Mouse (Mus musculus): Measurements from ENCODE around the gene Rabgef1. TPM values are rescaled to one million over a fixed set of nuclear protein-coding genes. Genes with fewer than 3 reads are reported as not detected.

Gene Rabgef1
- 25.7 and 27.9 TPM in 2 replicates for polyA plus RNA-seq (2014; fragmentation: Nextera tagmentation; extraction: Ambion mirVana)

- ATAC-seq (ENCODE audit: insufficient number of reproducible peaks, insufficient read depth, low FRiP score, low read depth): peak; percentile 93
- no peaks in the 10 kb centered on the region for H3K36me3 ChIP-seq (ENCODE audit: control insufficient read depth, insufficient read depth, low read length)
- WGBS: under 1% methylated on average over 57 of the region's 62 CpGs
- H3K4me2 ChIP-seq (replicated peaks; ENCODE audit: low read depth, low read length): peak within 1 kb of the TSS; percentile 80
- peak within 1 kb of the TSS; percentile 79 for H3K27ac ChIP-seq (ENCODE audit: low read length)
- peak within 1 kb of the TSS; percentile 96 for H3K4me3 ChIP-seq (ENCODE audit: low read depth, low read length)
- peak within 1 kb of the TSS; percentile 82 for H3K9ac ChIP-seq (replicated peaks; ENCODE audit: low read depth, low read length)
- no peaks in the 10 kb centered on the region for H3K9me3 ChIP-seq (ENCODE audit: control insufficient read depth, low read depth, low read length)
- H3K27me3 ChIP-seq (ENCODE audit: control insufficient read depth, insufficient read depth, low read length): no peaks in the 10 kb centered on the region
- peaks cover 12% of the 10 kb centered on the region; the same call in 1 of the 2 replicates for H3K4me1 ChIP-seq (ENCODE audit: control insufficient read depth, insufficient read depth, low read length)
These were observed at the start of gene Rabgef1 for GRCm38 (mm10) chr5:130171423-130171954. Gene Rabgef1, plus strand, starts transcription at chr5:130171798.

GRCm38 (mm10) chr5:130122355-130122754, 49.2 kb upstream of the Rabgef1 start:
- no peak overlapping the region for H3K9ac ChIP-seq (replicated peaks; ENCODE audit: low read depth, low read length)
- H3K4me3 ChIP-seq (ENCODE audit: low read depth, low read length): no peak overlapping the region
- no peak overlapping the region for H3K4me2 ChIP-seq (replicated peaks; ENCODE audit: low read depth, low read length)
- peaks cover 3% of the 10 kb centered on the region; the same call in 1 of the 2 replicates for H3K4me1 ChIP-seq (ENCODE audit: control insufficient read depth, insufficient read depth, low read length)
- H3K9me3 ChIP-seq (ENCODE audit: control insufficient read depth, low read depth, low read length): no peaks in the 10 kb centered on the region
- H3K27ac ChIP-seq (ENCODE audit: low read length): no peak overlapping the region
- no peaks in the 10 kb centered on the region; the same call in 1 of the 2 replicates for H3K36me3 ChIP-seq (ENCODE audit: control insufficient read depth, insufficient read depth, low read length)
- WGBS: 93% methylated on average over 2 of the region's 2 CpGs
- no peaks in the 10 kb centered on the region for H3K27me3 ChIP-seq (ENCODE audit: control insufficient read depth, insufficient read depth, low read length)
- no peak for ATAC-seq (ENCODE audit: insufficient number of reproducible peaks, insufficient read depth, low FRiP score, low read depth)

- no peak overlapping the region for H3K4me2 ChIP-seq (replicated peaks; ENCODE audit: low read depth, low read length)
- H3K9ac ChIP-seq (replicated peaks; ENCODE audit: low read depth, low read length): no peak overlapping the region
- 88% methylated on average over 5 of the region's 5 CpGs for WGBS
- H3K9me3 ChIP-seq (ENCODE audit: control insufficient read depth, low read depth, low read length): no peaks in the 10 kb centered on the region
- no peaks in the 10 kb centered on the region for H3K27me3 ChIP-seq (ENCODE audit: control insufficient read depth, insufficient read depth, low read length)
- no peak overlapping the region for H3K4me3 ChIP-seq (ENCODE audit: low read depth, low read length)
- H3K4me1 ChIP-seq (ENCODE audit: control insufficient read depth, insufficient read depth, low read length): no peaks in the 10 kb centered on the region
- no peak overlapping the region for H3K27ac ChIP-seq (ENCODE audit: low read length)
- no peaks in the 10 kb centered on the region; the same call in 1 of the 2 replicates for H3K36me3 ChIP-seq (ENCODE audit: control insufficient read depth, insufficient read depth, low read length)
- no peak for ATAC-seq (ENCODE audit: insufficient number of reproducible peaks, insufficient read depth, low FRiP score, low read depth)
These were observed 47.3 kb upstream of the Rabgef1 start for GRCm38 (mm10) chr5:130124271-130124670.

- H3K9me3 ChIP-seq (ENCODE audit: control insufficient read depth, low read depth, low read length): no peaks in the 10 kb centered on the region
- H3K4me2 ChIP-seq (replicated peaks; ENCODE audit: low read depth, low read length): no peak overlapping the region
- WGBS: 66% methylated on average over 11 of the region's 11 CpGs
- H3K4me1 ChIP-seq (ENCODE audit: control insufficient read depth, insufficient read depth, low read length): no peaks in the 10 kb centered on the region
- no peak overlapping the region for H3K4me3 ChIP-seq (ENCODE audit: low read depth, low read length)
- peaks cover 2% of the 10 kb centered on the region; the same call in 1 of the 2 replicates for H3K36me3 ChIP-seq (ENCODE audit: control insufficient read depth, insufficient read depth, low read length)
- no peak for ATAC-seq (ENCODE audit: insufficient number of reproducible peaks, insufficient read depth, low FRiP score, low read depth)
- H3K27ac ChIP-seq (ENCODE audit: low read length): no peak overlapping the region
- H3K9ac ChIP-seq (replicated peaks; ENCODE audit: low read depth, low read length): no peak overlapping the region
- no peaks in the 10 kb centered on the region for H3K27me3 ChIP-seq (ENCODE audit: control insufficient read depth, insufficient read depth, low read length)
These were observed 42.7 kb upstream of the Rabgef1 start for GRCm38 (mm10) chr5:130128686-130129523.

GRCm38 (mm10) chr5:130129524-130129793, 42.1 kb upstream of the Rabgef1 start:
- no peaks in the 10 kb centered on the region for H3K4me1 ChIP-seq (ENCODE audit: control insufficient read depth, insufficient read depth, low read length)
- no peak overlapping the region for H3K4me2 ChIP-seq (replicated peaks; ENCODE audit: low read depth, low read length)
- H3K27ac ChIP-seq (ENCODE audit: low read length): no peak overlapping the region
- no peaks in the 10 kb centered on the region for H3K9me3 ChIP-seq (ENCODE audit: control insufficient read depth, low read depth, low read length)
- H3K36me3 ChIP-seq (ENCODE audit: control insufficient read depth, insufficient read depth, low read length): peaks cover 2% of the 10 kb centered on the region; the same call in 1 of the 2 replicates
- H3K27me3 ChIP-seq (ENCODE audit: control insufficient read depth, insufficient read depth, low read length): no peaks in the 10 kb centered on the region
- WGBS: 86% methylated on average over 5 of the region's 5 CpGs
- H3K4me3 ChIP-seq (ENCODE audit: low read depth, low read length): no peak overlapping the region
- no peak for ATAC-seq (ENCODE audit: insufficient number of reproducible peaks, insufficient read depth, low FRiP score, low read depth)
- no peak overlapping the region for H3K9ac ChIP-seq (replicated peaks; ENCODE audit: low read depth, low read length)

GRCm38 (mm10) chr5:130136597-130136996, 35.0 kb upstream of the Rabgef1 start:
- H3K27ac ChIP-seq (ENCODE audit: low read length): no peak overlapping the region
- no peaks in the 10 kb centered on the region for H3K9me3 ChIP-seq (ENCODE audit: control insufficient read depth, low read depth, low read length)
- H3K4me1 ChIP-seq (ENCODE audit: control insufficient read depth, insufficient read depth, low read length): no peaks in the 10 kb centered on the region
- H3K27me3 ChIP-seq (ENCODE audit: control insufficient read depth, insufficient read depth, low read length): no peaks in the 10 kb centered on the region
- peaks cover 2% of the 10 kb centered on the region; the same call in 1 of the 2 replicates for H3K36me3 ChIP-seq (ENCODE audit: control insufficient read depth, insufficient read depth, low read length)
- ATAC-seq (ENCODE audit: insufficient number of reproducible peaks, insufficient read depth, low FRiP score, low read depth): no peak
- no peak overlapping the region for H3K4me2 ChIP-seq (replicated peaks; ENCODE audit: low read depth, low read length)
- WGBS: 91% methylated on average over 13 of the region's 13 CpGs
- no peak overlapping the region for H3K4me3 ChIP-seq (ENCODE audit: low read depth, low read length)
- H3K9ac ChIP-seq (replicated peaks; ENCODE audit: low read depth, low read length): no peak overlapping the region

- H3K27me3 ChIP-seq (ENCODE audit: control insufficient read depth, insufficient read depth, low read length): no peaks in the 10 kb centered on the region
- no peak overlapping the region for H3K27ac ChIP-seq (ENCODE audit: low read length)
- H3K36me3 ChIP-seq (ENCODE audit: control insufficient read depth, insufficient read depth, low read length): no peaks in the 10 kb centered on the region
- H3K9ac ChIP-seq (replicated peaks; ENCODE audit: low read depth, low read length): no peak overlapping the region
- 22% methylated on average over 8 of the region's 8 CpGs for WGBS
- no peak for ATAC-seq (ENCODE audit: insufficient number of reproducible peaks, insufficient read depth, low FRiP score, low read depth)
- H3K9me3 ChIP-seq (ENCODE audit: control insufficient read depth, low read depth, low read length): no peaks in the 10 kb centered on the region
- no peak overlapping the region for H3K4me3 ChIP-seq (ENCODE audit: low read depth, low read length)
- no peaks in the 10 kb centered on the region for H3K4me1 ChIP-seq (ENCODE audit: control insufficient read depth, insufficient read depth, low read length)
- H3K4me2 ChIP-seq (replicated peaks; ENCODE audit: low read depth, low read length): no peak overlapping the region
These were observed 32.2 kb upstream of the Rabgef1 start for GRCm38 (mm10) chr5:130139393-130139792.

GRCm38 (mm10) chr5:130141138-130141537, 30.5 kb upstream of the Rabgef1 start:
- Histone ChIP-seq H3K4me1 (ENCODE audit: control insufficient read depth, insufficient read depth, low read length) (no peaks in the 10 kb centered on the region; the same call in 1 of the 2 replicates), H3K27me3 (ENCODE audit: control insufficient read depth, insufficient read depth, low read length) (no peaks in the 10 kb centered on the region), H3K36me3 (ENCODE audit: control insufficient read depth, insufficient read depth, low read length) (no peaks in the 10 kb centered on the region), H3K4me3 (ENCODE audit: low read depth, low read length) (no peak overlapping the region), H3K27ac (ENCODE audit: low read length) (no peak overlapping the region), H3K9me3 (ENCODE audit: control insufficient read depth, low read depth, low read length) (no peaks in the 10 kb centered on the region), H3K9ac (replicated peaks; ENCODE audit: low read depth, low read length) (no peak overlapping the region), H3K4me2 (replicated peaks; ENCODE audit: low read depth, low read length) (no peak overlapping the region)
- WGBS: 83% methylated on average over 5 of the region's 5 CpGs
- no peak for ATAC-seq (ENCODE audit: insufficient number of reproducible peaks, insufficient read depth, low FRiP score, low read depth)

Measured in stomach, embryonic 14.5 days (tissue).